Mouse (Mus musculus): ENCODE data around the gene Adgrl2. TPM values are rescaled to one million over a fixed set of nuclear protein-coding genes. Genes with fewer than 3 reads are reported as not detected.

The Adgrl2 gene
- total and polyA plus RNA-seq, 3 experiments, result not detected

DNA sequence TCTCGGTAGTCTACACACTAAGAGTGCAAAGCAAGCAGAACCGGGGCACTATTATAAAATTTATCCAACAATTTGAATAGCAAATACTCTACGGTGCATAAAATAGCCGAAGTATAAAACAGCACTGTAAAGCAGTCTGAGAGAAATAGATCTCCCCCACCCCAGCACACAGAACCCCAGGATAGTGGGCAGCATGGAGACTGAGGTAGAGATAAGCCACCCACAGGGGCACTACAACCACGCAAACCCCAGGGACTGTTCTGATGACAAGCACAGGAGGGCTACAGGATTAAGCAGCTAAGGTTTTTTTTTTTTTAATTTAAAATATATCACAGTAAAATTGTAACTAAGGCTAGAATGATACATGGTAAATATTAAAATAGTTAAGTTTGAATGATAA, 123.7 kb downstream of the Adgrl2 start:
- Histone ChIP-seq H3K9ac (ENCODE audit: control insufficient read depth, low read depth, low read length, poor library complexity, severe bottlenecking) (no peak overlapping the region), H3K4me1 (ENCODE audit: control insufficient read depth in 1 of 2, insufficient read depth in 2 of 2, low read length in 2 of 2) (no peaks in the 10 kb centered on the region), H3K4me3 (ENCODE audit: control insufficient read depth in 1 of 2, insufficient read depth in 1 of 2, low read depth in 2 of 2, low read length in 2 of 2) (no peak overlapping the region), H3K27ac (ENCODE audit: control insufficient read depth, low read depth, low read length) (no peak overlapping the region), H3K9me3 (replicated peaks; ENCODE audit: insufficient read depth, low read length) (no peaks in the 10 kb centered on the region), H3K79me2 (ENCODE audit: control insufficient read depth, insufficient read depth, low read length, poor library complexity) (no peaks in the 10 kb centered on the region), H3K27me3 (ENCODE audit: control insufficient read depth in 1 of 2, insufficient read depth in 2 of 2, low read length in 2 of 2) (no peaks in the 10 kb centered on the region), H3K36me3 (ENCODE audit: control insufficient read depth in 1 of 2, insufficient read depth in 2 of 2, low read length in 2 of 2) (no peaks in the 10 kb centered on the region)
- no peak for DNase-seq (ENCODE audit: low read depth, low spot score)
- TF ChIP-seq POLR2AphosphoS2 (IDR thresholded peaks at IDR 0.05; ENCODE audit: low read length), result no peak
- TF ChIP-seq EP300 (IDR thresholded peaks at IDR 0.05; ENCODE audit: low read depth in 1 of 2, low read length in 2 of 2), result no peak
- TF ChIP-seq POLR2A (IDR thresholded peaks at IDR 0.05; ENCODE audit: control insufficient read depth in 1 of 2, insufficient read depth in 1 of 2, low read depth in 1 of 2, low read length in 2 of 2, poor library complexity in 1 of 2), result no peak
- TF ChIP-seq ZNF384 (IDR thresholded peaks at IDR 0.05; ENCODE audit: low read depth, low read length), result no peak
- no peak for TF ChIP-seq MAFK (IDR thresholded peaks at IDR 0.05; ENCODE audit: borderline replicate concordance, low read depth, low read length)
- TF ChIP-seq GABPA (IDR thresholded peaks at IDR 0.05; ENCODE audit: low read depth, low read length), result no peak
- TF ChIP-seq JUND (IDR thresholded peaks at IDR 0.05; ENCODE audit: low read depth, low read length), result no peak
- no peak for TF ChIP-seq KAT2A (conservative IDR thresholded peaks at IDR 0.05; ENCODE audit: low read depth, low read length)
- TF ChIP-seq CHD2 (IDR thresholded peaks at IDR 0.05; ENCODE audit: low read length), result no peak
- no peak for TF ChIP-seq SMC3 (IDR thresholded peaks at IDR 0.05; ENCODE audit: low read depth, low read length)

DNA sequence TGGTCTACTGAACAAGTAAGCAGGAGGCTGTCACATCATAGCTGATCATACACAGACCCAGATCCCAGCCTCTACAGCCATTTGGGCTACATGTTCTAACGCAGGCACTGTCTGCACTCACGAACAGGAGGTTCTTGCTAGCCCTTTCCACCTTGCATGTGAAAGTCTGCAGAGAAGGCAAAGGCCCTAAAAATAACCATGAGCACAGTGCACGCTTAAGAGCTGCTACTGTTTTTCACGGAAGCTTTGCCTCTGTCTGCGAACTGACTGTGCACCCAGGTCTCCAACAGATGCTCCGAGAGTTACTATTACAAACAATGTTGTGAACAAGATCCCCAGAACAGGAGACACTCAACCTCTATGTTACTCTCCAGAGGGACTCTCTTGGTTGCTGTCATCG, 124.3 kb downstream of the Adgrl2 start:
- no peak for DNase-seq (ENCODE audit: low read depth, low spot score)
- Histone ChIP-seq H3K27ac (ENCODE audit: control insufficient read depth, low read depth, low read length) (no peak overlapping the region), H3K9me3 (replicated peaks; ENCODE audit: insufficient read depth, low read length) (no peaks in the 10 kb centered on the region), H3K27me3 (ENCODE audit: control insufficient read depth in 1 of 2, insufficient read depth in 2 of 2, low read length in 2 of 2) (no peaks in the 10 kb centered on the region), H3K36me3 (ENCODE audit: control insufficient read depth in 1 of 2, insufficient read depth in 2 of 2, low read length in 2 of 2) (no peaks in the 10 kb centered on the region), H3K9ac (ENCODE audit: control insufficient read depth, low read depth, low read length, poor library complexity, severe bottlenecking) (no peak overlapping the region), H3K4me3 (ENCODE audit: control insufficient read depth in 1 of 2, insufficient read depth in 1 of 2, low read depth in 2 of 2, low read length in 2 of 2) (no peak overlapping the region), H3K79me2 (ENCODE audit: control insufficient read depth, insufficient read depth, low read length, poor library complexity) (no peaks in the 10 kb centered on the region), H3K4me1 (ENCODE audit: control insufficient read depth in 1 of 2, insufficient read depth in 2 of 2, low read length in 2 of 2) (no peaks in the 10 kb centered on the region)
- no peak for TF ChIP-seq TAL1 (IDR thresholded peaks at IDR 0.05; ENCODE audit: low read length)
- no peak for TF ChIP-seq ZC3H11A (IDR thresholded peaks at IDR 0.05; ENCODE audit: low read depth, low read length)
- TF ChIP-seq SIN3A (IDR thresholded peaks at IDR 0.05; ENCODE audit: low read length), result no peak
- no peak for TF ChIP-seq GABPA (IDR thresholded peaks at IDR 0.05; ENCODE audit: low read depth, low read length)
- TF ChIP-seq UBTF (IDR thresholded peaks at IDR 0.05; ENCODE audit: borderline replicate concordance, insufficient read depth, low read depth, low read length), result no peak
- TF ChIP-seq HCFC1 (IDR thresholded peaks at IDR 0.05; ENCODE audit: low read depth, low read length), result no peak
- TF ChIP-seq TBP (IDR thresholded peaks at IDR 0.05; ENCODE audit: low read depth, low read length), result no peak
- TF ChIP-seq BHLHE40 (IDR thresholded peaks at IDR 0.05; ENCODE audit: borderline replicate concordance, low read depth, low read length), result no peak
- TF ChIP-seq MAX (IDR thresholded peaks at IDR 0.05; ENCODE audit: low read length), result no peak
- TF ChIP-seq GATA1 (IDR thresholded peaks at IDR 0.05; ENCODE audit: low read depth, low read length), result no peak
- no peak for TF ChIP-seq RAD21 (IDR thresholded peaks at IDR 0.05; ENCODE audit: low read depth, low read length)
- no peak for TF ChIP-seq POLR2AphosphoS2 (IDR thresholded peaks at IDR 0.05; ENCODE audit: low read length)
- TF ChIP-seq ZNF384 (IDR thresholded peaks at IDR 0.05; ENCODE audit: low read depth, low read length), result no peak
- no peak for TF ChIP-seq POLR2AphosphoS5 (IDR thresholded peaks at IDR 0.05; ENCODE audit: borderline replicate concordance, low read depth, low read length)
- no peak for TF ChIP-seq NELFE (IDR thresholded peaks at IDR 0.05; ENCODE audit: low read depth, low read length)
- TF ChIP-seq RCOR1 (IDR thresholded peaks at IDR 0.05; ENCODE audit: low read depth, low read length), result no peak

Measured in MEL (cell line).